Mouse (Mus musculus) spleen, adult 2 months (tissue): Measurements from ENCODE around the gene Olfr297. TPM values are rescaled to one million over a fixed set of nuclear protein-coding genes. Genes with fewer than 3 reads are reported as not detected.

Experiments used
- DNase-seq, 2 experiments: peaks; one replicate each; pipeline versions ENCODE4 v3.0.0 to v3.0.0-alpha.2; 2012 to 2021; ENCODE audit warnings: low spot score in 2 of 2, low read depth in 1 of 2
- H3K27ac ChIP-seq: fragments of 200-500 bp; 2 replicates; pipeline ENCODE4 v1.5.1; 2012; ENCODE audit warnings: low read length, inconsistent platforms; ENCODE audit not compliant: insufficient read depth
- H3K27me3 ChIP-seq: fragments of 200-500 bp; 2 replicates; pipeline ENCODE4 v1.6.1; 2012; ENCODE audit warnings: mild to moderate bottlenecking, moderate library complexity, low read length, inconsistent platforms; ENCODE audit not compliant: control insufficient read depth, insufficient read depth
- H3K36me3 ChIP-seq: fragments of 200-500 bp; 2 replicates; pipeline ENCODE4 v1.6.1; 2012; ENCODE audit warnings: mild to moderate bottlenecking, low read length, inconsistent platforms; ENCODE audit not compliant: control insufficient read depth, insufficient read depth
- H3K4me1 ChIP-seq: fragments of 200-500 bp; 2 replicates; pipeline ENCODE4 v1.6.1; 2011; ENCODE audit warnings: inconsistent platforms; ENCODE audit not compliant: control insufficient read depth, insufficient read depth, insufficient read length
- H3K4me3 ChIP-seq: fragments of 200-500 bp; 2 replicates; pipeline ENCODE4 v1.5.1; 2011; ENCODE audit warnings: mild to moderate bottlenecking, inconsistent platforms; ENCODE audit not compliant: insufficient read depth, insufficient read length; ENCODE audit errors: extremely low read depth
- CTCF ChIP-seq: fragments of 200-500 bp; IDR thresholded peaks from 2 replicates; pipeline ENCODE4 v1.5.1; 2011; ENCODE audit warnings: mild to moderate bottlenecking, inconsistent platforms; ENCODE audit not compliant: insufficient read depth, insufficient read length, insufficient replicate concordance; ENCODE audit errors: extremely low read depth
- POLR2A ChIP-seq: fragments of 200-500 bp; IDR thresholded peaks from 2 replicates; pipeline ENCODE4 v1.6.1; 2011; ENCODE audit warnings: low read depth, low read length, inconsistent platforms
- WGBS: fragments of 180-500 bp; shearing (Covaris S2); methylation state at CpG from one replicate; pipeline ENCODE4 v1.1.7; 2018; 5-methylcytosine and 5-hydroxymethylcytosine counted together
- polyA plus RNA-seq: library from polyadenylated mRNA; depleted of rRNA; stranded (reverse); fragments of >200 nt; gene quantifications from 2 replicates; pipeline ENCODE4 v1.2.3, GENCODE M21; 2012; rRNA removed

Gene Olfr297
- not detected in 2 replicates for polyA plus RNA-seq

DNA sequence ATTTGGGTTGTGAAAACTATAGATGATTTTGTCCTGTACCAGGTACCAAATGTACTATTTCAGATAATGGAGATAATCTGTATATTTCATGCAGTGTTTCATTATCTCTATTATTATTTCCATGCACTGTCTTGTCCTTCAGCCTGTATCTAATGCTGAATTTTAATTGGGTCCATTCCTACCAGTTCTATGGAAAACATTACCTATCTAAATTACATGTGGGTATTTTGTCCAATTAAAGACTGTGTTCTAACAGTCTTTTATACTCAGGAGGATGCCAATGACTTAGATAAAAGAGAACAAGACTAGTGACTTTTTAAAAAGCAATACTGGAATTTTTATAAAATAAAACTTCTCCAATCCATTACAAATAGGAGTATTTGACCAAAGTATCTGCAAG lies at the start of gene Olfr297:
Gene Olfr297, plus strand, starts transcription at position 301 of the 400 bp plus-strand sequence.
- TF ChIP-seq CTCF (no peak), POLR2A (no peak)
- H3K36me3 ChIP-seq, result no peaks in the 10 kb centered on the region
- no peak for DNase-seq
- H3K27ac ChIP-seq, result no peak within 1 kb of the TSS
- no peak within 1 kb of the TSS for H3K4me3 ChIP-seq
- no peaks in the 10 kb centered on the region for H3K4me1 ChIP-seq
- no peaks in the 10 kb centered on the region for H3K27me3 ChIP-seq

DNA sequence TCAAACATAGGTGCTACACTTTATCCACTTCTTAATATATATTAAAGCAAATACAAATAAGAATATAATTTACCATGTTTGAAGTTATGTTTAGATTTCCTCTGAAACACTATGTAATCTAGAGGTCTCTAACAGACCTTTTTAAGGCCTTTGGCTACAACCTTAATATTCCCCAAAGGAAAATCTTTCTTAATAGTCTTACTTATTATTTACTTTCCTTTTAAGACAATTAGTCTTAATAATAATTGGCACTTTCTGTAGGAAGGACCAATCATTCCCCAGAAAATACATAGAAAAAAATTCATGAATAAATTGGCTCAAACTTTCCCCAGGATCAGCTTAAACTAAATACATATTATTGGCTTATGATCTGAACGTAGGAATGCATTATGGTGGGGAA lies 27.4 kb upstream of the Olfr297 start, which contains the start of gene Olfr298:
Gene Olfr298, minus strand, starts transcription at position 101 of the 400 bp plus-strand sequence.
- no peaks in the 10 kb centered on the region for H3K4me1 ChIP-seq
- WGBS, result 72% methylated on average over 1 of the region's 1 CpGs
- no peak for DNase-seq
- H3K36me3 ChIP-seq, result no peaks in the 10 kb centered on the region
- no peaks in the 10 kb centered on the region for H3K27me3 ChIP-seq
- H3K4me3 ChIP-seq, result no peak within 1 kb of the TSS
- no peak within 1 kb of the TSS for H3K27ac ChIP-seq
- TF ChIP-seq CTCF (no peak), POLR2A (no peak)

Other genes starting within 250 kb of the Olfr297 start
- gene Olfr310, start 242.8 kb upstream of the Olfr297 start, polyA plus RNA-seq, result not detected in 2 replicates
- gene Olfr309, start 206.3 kb upstream of the Olfr297 start, polyA plus RNA-seq, result not detected in 2 replicates
- gene Olfr308, start 194.3 kb upstream of the Olfr297 start, polyA plus RNA-seq, result not detected in 2 replicates
- not detected in 2 replicates for gene Olfr307, start 182.4 kb upstream of the Olfr297 start, polyA plus RNA-seq
- gene Olfr305, start 153.0 kb upstream of the Olfr297 start, polyA plus RNA-seq, result not detected in 2 replicates
- not detected in 2 replicates for gene Olfr304, start 133.3 kb upstream of the Olfr297 start, polyA plus RNA-seq
- not detected in 2 replicates for gene Olfr303, start 122.2 kb upstream of the Olfr297 start, polyA plus RNA-seq
- gene Olfr301, start 116.1 kb upstream of the Olfr297 start, polyA plus RNA-seq, result not detected in 2 replicates
- not detected in 2 replicates for gene Olfr299, start 60.0 kb upstream of the Olfr297 start, polyA plus RNA-seq
- not detected in 2 replicates for gene Olfr298, start 27.5 kb upstream of the Olfr297 start, polyA plus RNA-seq
- gene Olfr295, start 63.9 kb downstream of the Olfr297 start, polyA plus RNA-seq, result not detected in 2 replicates
- gene Olfr294, start 96.7 kb downstream of the Olfr297 start, polyA plus RNA-seq, result not detected in 2 replicates
- gene Olfr293, start 129.1 kb downstream of the Olfr297 start, polyA plus RNA-seq, result not detected in 2 replicates
- not detected in 2 replicates for gene Olfr292, start 168.4 kb downstream of the Olfr297 start, polyA plus RNA-seq